Mouse (Mus musculus) naive thymus-derived CD4-positive, alpha-beta T cell, adult 2 months (primary cell): ENCODE results near the gene Ces2h.
A peak's percentile ranks its signal among the peaks of the same experiment; 100 is the strongest.
"Not testable (repeated sequence)": the region's sequence is repeated elsewhere in the genome, so short reads cannot be mapped to it uniquely, and the experiment has no call there.

Experiments used
- DNase-seq: peaks from one replicate; pipeline ENCODE4 v3.0.0-alpha.2; 2011; ENCODE audit warnings: low read depth

The Ces2h gene

DNA sequence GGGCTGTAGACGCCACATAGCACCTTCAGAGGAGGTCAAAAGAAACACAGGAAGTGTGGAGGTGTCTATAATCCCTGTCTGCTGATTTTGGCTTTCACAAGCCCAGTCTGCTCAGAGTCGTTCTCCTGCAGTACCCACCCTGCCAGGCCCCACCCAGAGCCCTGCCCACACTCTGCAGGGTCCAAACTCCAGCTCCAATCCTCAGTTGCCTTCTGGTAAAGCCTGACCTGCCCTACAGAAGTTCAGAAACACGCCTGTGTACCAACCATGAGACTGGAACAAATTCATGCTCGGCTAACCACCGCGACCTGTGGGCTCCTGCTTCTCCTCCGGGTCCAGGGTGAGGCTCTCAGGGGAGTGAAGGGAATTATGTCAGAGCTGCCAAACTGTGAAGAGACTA, at the start of gene Ces2h:
TSS of gene Ces2h (plus strand) at position 268 of the 400 bp plus-strand sequence.
- no peak for DNase-seq

DNA sequence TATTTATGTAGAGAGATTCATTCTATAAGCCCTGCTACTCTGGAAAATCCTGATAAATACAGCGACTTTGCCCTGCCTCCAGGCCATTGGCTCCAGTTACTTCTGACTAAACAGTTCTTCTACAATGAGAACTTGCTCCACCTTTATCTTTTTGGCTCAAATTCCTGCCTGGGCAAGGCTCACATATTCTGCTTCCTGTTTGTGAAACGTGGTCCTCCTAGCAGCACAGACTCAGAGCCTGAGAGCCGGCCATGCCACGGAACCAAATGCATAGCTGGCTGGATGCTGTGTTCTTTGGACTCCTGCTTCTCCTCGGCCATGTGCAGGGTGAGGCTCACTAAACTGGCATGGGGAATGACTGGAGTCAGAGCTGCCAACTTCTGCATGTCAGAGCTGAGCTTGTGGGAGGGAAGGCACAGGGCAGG, 39.1 kb upstream of the Ces2h start, which contains the start of gene Ces2g:
TSS of gene Ces2g (plus strand) at position 182 of the 425 bp plus-strand sequence.
- no peak for DNase-seq

DNA sequence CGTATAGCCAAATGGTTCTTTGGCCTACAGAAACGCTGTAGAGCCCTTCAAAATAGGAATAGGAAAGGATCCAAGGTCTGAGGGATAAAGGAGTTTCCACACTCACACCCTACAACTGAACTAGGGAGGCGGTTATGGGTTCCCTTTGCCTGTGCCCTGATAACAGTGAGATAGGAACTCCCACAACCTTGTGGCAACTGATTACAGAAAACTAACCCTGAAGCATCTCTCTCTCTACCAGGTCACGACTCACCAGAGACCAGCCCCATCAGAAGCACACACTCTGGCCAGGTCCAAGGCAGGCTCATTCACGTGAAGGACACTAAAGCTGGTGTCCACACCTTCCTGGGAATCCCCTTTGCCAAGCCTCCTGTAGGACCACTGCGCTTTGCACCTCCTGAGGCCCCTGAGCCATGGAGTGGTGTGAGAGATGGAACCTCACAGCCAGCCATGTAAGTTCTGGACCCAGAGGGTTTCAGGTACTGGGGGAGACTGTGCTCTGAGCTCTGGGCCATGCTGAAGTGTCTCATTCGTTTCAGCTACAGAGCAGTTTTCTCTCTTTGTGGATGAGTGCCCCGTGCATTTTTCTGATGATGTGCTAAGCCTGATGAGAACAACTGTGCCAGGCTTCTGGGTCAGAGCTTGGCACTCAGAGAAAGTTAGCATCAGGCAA, 38.3 kb upstream of the Ces2h start:
- DNase-seq, result no peak

DNA sequence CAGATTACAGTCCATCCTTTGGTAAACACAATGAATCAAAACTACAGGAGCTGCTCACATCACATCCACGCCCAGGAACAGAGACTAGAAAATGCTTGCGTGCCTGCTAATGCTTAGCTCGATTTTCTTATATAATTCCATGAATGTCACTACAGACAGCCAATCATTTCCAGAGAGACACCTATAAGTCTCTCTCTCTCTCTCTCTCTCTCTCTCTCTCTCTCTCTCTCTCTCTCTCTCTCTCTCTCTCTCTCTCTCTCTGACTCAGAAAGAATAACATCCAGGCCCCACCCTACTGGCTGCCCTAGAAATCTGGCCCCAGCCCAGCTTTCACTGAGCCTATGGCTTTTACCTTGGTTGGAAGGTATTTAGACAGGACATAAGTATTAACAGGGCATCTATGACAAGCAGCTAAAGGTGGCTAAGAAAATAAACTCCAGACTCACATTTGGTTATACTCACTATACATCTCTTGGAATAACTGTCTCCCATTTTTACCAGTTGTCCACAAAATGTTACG, 37.2 kb upstream of the Ces2h start:
- no peak for DNase-seq

DNA sequence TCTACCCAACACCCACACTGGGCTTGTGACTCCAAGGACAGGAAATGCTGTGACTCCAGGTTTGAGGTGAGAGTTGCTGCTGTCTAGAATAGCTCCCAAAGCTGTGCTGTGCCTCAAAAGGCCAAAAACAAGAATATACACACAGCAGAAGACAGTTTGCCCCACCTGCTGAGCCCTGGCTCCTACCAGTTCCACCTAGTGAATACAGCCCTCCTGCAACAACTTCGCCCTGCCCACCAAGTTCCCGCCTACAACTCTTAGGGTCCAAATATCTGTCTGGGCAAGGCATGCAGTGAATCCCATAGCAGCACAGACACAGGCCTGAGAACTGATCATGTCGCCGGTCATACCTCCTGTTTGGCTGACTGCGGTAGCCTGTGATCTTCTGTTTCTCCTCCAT, 16.5 kb upstream of the Ces2h start:
- no peak for DNase-seq

DNA sequence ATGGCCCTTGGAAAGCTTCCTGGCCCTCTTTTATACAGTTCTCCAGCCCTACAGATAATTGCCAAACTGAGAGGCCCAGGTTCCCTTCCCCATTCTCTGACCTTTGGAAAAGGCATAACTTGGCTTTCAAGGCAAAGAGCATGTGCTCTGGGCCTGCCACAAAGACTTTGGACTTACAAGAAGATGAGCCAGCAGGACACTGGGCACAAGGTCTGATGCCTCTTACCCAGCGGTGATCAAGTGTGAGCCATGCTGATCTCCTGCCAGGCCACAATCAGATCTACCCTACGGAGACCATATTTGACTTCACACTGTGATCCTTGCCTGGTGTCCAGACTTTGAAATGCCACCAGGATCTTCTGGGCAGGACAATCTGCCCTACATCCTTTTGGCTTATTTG, 15.7 kb upstream of the Ces2h start:
- no peak for DNase-seq

DNA sequence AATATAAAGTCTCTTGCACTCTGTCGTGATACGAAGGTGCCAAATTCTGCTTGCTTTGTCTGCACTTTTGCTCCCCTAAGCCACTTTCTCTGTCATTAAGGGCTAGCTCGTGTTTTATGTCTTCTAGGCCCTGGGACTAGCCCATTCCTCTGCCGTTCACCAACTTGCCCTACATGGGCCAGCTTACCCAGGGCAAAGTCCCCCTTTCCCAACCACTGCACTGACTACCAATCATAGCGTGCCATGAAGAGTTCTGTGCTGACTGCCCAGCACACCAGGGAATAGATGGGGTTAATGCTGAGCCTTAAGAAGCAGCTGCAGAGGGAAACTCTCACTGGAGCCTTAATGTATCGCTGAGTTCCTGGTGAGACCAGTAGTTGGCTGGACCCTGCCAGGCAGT, 2.5 kb upstream of the Ces2h start:
- DNase-seq, result no peak

DNA sequence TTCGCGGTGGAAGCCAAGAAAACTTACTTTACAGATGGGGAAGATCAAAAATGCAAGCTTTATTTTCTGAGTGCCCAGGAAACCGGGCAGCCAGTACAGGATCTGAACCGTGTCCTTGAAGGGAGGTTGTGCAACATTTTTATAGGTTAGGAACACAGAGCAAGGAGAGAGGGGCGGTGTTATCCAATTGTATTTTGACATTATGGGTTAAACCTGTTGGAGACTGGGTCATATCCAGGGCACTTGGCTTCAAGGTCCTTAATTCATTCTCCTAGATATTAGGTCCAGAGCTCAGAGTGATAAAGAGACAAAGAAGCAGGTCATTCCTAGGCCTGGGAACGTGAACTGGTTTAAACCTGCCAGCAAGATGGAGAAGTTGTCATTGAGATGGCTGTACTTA, 1.5 kb upstream of the Ces2h start:
- DNase-seq, result no peak

DNA sequence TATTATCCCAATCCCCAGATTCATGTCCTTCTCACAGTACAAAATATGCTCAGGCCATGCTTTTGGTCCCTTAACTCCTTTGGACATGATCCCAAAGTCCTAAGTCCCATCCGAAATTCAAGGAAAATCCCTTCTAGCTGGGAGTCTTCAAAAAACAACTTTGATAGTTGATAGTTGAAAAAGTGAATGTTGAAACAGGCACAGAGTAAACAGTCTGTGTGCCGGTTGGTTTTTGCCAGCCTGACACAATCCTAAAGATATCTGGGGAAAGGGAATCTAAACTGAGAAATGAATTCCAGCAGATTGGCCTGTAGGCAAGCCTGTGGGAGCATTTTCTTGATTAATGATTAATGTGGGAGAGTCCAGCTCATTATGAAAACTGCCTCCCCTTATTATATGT, 9.3 kb downstream of the Ces2h start:
- no peak for DNase-seq

DNA sequence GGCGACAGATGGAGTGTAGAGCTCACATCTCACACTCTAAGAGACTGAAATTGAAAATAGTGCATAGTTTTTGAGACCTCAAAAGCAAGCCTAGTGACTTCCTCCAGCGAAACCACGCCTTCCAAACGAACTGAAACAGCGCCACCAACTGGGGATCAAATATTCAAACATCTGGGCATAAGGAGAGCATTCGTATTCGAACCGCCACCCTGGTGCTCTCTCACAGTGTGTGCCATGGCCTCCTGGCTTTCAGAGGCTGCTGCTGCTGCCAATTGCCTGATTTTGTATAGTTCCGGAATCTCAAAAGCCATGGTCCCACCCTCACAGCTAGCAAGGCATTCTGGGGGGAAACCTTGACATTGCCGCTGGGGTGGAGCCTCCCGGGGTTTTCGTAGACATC, 10.5 kb downstream of the Ces2h start:
- DNase-seq, result no peak

DNA sequence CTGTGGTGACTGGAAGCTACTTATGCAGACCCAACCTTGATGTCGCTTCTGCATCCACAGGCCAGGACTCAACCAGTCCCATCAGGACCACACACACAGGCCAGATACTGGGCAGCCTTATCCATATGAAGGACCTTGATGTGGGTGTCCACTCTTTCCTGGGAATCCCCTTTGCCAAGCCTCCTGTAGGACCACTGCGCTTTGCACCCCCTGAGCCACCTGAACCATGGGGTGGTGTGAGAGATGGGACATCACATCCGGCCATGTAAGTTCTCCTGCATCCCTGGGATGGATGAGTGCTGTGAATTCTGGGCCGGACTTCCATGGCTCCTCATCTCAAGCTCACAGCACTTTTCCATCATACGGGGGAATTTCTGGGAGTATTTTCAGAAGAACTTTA, 13.7 kb downstream of the Ces2h start:
- DNase-seq, result no peak

DNA sequence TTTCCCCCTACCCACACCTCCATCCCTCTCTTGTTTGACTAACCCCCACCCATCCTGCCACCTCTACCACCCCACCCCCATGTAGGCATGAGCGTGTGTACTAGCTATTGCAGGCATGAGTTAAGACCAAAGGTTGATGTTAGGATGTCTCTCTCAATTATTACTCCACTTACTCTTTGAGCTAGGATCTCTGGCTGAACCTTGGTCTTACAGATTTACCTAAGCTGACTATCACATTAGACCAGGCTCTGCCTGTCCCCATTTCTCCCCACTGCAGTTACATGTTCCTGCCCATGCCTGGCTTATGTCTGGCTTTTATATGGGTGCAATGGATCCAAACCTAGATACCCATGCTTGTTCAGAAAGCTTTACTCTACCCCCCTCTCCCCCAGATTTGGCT, 21.3 kb downstream of the Ces2h start:
- DNase-seq, result no peak

DNA sequence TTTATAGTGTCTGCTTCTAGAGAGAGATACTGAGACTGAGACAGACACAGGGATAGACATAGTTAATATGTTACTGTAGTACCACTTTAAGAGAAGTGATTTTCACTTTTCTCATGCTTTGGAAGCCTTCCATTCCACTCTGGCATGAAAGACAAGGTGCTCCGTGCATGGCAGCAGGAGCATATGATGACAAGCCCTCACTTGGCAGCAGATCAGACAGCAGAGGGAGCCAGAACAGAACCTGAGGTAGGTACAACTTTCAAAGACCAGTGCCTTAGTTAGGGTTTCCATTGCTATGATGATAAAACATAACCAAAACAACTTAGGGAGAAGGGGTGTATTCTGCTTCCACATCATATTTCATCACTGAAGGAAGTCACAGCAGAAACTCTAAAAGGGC, 22.4 kb downstream of the Ces2h start:
- no peak for DNase-seq

DNA sequence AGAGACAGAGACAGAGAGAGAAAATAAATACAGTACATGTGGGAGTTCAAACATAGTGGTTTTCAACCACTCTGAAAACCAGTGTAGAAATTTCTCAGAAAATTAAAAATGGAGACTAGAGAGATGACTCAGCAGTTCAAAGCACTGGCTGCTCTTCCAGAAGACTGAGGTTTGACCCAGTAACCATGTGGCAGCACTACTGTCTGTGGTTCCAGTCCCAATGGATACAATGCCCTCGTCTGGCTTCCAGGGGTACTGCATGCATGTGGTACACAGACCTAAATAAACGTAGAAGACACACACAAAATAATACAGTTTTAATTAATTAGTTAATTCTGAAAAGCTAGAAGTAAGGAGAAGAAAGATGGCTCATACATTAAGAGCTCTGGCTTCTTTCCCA, 24.4 kb downstream of the Ces2h start:
- DNase-seq, result no peak

DNA sequence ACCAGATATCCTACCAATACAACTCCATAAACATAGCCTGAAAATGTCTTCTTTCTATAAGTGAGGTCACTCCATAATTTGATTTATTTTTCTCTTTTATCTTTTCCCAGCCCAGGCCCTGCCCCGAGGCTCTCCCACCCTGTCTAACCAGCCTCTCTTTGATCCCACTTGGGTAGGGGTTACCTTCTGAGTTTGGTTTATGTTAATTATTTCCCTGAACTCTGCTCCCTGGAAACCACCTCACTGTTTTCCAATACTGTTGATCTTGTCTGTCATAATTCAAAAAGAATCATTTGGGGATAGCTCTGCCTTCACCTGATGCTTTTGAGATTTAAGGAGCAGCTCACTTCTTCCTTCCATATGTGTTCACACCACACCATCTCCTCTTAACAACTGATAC, 42.9 kb downstream of the Ces2h start:
- DNase-seq, result no peak

DNA sequence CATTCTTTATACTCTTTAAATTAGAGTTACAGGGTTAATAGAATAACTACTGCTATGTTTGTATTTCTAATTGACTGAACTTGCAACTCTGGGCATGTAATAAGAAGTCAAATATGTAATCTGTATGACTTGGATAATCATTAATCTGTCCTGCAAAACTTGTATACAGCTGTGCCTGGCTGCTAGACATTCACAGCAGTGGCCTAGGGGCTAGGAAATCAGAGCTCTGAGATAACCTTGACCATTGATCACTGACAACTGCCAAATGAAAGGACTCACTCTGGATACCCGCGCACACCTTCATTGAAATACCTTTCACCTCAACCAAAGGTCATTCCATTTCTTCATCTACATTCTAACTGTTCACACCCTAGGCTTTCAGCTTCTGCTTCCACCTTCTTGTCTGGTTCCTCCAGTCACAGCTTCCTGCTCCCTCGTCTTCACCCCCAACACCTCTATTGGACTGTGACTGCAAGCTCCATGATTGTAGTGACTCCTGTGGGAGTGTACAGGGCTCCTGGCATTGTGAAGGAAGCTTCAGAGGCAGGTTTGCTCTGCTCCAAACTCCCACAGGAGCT, 45.3 kb downstream of the Ces2h start:
- no peak for DNase-seq

DNA sequence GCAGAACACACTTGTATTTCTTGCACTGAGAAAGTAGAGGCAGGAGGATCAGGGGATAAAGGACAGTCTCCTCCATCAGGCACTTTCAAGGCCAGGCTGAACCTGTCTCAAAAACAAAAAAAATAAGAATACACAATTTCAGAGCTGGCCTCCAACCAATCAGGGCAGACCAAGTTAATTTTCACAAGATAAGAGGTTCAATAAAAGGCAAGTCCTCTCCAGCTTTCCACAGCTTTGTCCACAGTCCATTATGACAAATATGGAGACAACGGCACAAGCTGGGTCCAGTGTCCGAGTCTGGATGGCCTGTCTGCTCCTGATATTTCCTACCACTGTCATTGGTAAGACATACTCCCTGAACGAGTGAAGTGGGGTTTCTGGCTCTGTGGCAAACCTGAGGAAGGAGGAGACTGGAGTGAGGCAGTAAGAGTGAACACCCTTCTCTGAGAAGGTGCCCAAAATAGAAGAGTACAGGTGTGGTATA, 47.8 kb downstream of the Ces2h start, which contains the start of gene Ces3a:
TSS of gene Ces3a (plus strand) at position 231 of the 484 bp plus-strand sequence.
- DNase-seq, result no peak

DNA sequence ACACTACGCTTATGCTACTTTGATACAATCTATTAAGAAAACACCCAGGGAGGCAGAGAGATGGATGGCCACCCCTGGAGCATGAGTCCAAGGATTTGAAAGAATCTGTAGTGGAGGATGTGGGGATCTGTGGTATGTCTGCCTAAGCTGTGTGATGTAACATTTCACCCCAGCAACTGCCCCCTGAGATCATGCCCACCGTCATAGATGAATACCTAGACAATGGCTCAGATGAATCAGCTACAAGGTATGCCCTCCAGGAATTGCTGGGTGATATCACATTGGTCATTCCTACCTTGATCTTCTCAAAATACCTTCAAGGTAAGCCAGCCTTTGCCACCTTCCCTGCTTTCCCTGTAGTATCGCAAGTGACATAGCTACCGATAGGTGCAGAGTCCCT, 55.6 kb downstream of the Ces2h start:
- DNase-seq, result no peak

DNA sequence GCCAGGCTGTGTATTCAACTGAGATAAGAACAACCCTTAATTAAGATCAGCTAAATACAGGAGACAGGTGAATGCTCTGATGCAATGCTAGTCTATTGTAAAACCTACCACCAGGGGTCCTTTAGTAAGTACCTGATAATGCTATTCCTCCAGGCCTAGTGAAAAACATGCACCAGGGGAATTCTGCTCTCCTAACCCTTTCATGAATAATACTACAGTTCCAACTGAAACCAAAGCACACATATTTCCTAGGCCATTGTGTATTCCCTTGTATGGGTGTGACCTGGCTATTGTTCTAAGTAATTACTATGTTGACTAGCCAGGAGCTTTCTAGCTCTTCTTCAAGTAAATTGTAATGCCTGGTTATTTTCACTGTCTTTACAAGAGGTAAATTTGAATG, 59.4 kb downstream of the Ces2h start:
- no peak for DNase-seq

DNA sequence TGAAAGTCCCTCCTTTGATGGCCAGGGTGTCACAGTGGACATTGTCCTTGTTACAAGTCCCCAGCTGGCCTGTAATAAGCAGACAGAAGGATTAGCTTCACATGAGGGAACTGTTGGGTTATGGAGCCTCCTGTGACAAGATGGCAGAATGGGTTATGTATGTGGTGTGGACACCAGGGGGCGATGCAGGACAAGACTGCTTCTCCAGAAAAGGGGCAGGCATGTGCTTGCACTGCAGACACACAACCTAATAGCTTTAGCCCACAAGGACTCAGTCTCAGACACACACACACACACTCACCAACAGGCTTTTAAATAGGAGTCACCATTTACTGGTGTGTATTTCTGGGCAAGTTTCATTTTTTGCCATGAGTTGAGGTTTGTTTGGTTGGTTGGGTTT, 66.1 kb downstream of the Ces2h start:
- DNase-seq, result peak; percentile 23

DNA sequence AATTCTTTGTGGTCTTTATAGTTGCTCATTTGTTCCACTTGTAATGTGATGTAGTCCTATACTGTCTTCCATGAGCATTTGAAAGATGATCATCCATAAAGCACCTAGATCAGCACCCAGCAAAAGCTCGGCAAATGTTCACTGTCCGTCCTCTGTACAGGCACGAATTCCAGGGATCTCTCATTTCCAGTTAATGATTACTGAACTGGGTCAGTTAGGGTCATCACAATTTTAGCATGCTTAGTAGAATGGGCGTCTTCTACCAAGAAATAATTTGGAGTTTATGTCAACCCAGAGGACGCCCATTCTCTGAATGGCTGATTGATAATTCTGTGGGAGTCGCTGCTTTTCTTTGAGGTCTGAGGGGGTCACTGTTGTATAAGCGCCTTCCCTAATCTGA, 67.3 kb downstream of the Ces2h start:
- DNase-seq, result not testable (repeated sequence)

DNA sequence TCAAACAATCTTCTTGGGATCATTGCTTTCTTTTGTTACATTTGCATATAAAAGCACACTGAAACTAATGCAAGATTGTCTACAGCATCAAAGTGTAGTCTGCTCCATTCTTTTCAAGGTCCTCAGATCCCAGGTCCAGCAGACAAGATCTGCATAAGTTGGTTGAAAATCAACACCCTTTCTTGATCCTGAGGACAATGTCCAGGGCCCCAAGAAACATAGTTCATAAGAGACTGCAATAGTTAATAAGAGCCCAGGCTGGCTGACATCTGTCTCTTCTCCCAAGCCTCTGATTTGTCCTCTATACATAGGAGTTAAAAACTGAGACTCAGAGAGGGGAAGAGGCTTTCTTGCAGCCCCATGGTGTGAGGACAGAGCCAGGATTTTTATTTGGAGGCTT, 68.3 kb downstream of the Ces2h start:
- no peak for DNase-seq
